Mouse (Mus musculus): ENCODE measurements around the gene Chmp3.

Chmp3 gene

GRCm38 (mm10) chr6:71627325-71627724 is 83.7 kb downstream of the Chmp3 start:
- DNase-seq (ENCODE audit: low read depth, low spot score), result no peak
- Histone ChIP-seq H3K36me3 (ENCODE audit: control insufficient read depth, insufficient read depth, low read length, poor library complexity, severe bottlenecking) (peaks cover 14% of the 10 kb centered on the region; the same call in 1 of the 2 replicates), H3K27me3 (ENCODE audit: control insufficient read depth, insufficient read depth, low read length, poor library complexity, severe bottlenecking) (no peaks in the 10 kb centered on the region)

- peaks cover 1% of the 10 kb centered on the region; the same call in 1 of the 2 replicates for H3K36me3 ChIP-seq (ENCODE audit: control insufficient read depth, insufficient read depth, low read length, poor library complexity, severe bottlenecking)
- H3K27me3 ChIP-seq (ENCODE audit: control insufficient read depth, insufficient read depth, low read length, poor library complexity, severe bottlenecking), result no peaks in the 10 kb centered on the region
- DNase-seq (ENCODE audit: low read depth, low spot score), result peak; percentile 7
Observed at GRCm38 (mm10) chr6:71631196-71631595, 87.6 kb downstream of the Chmp3 start.

GRCm38 (mm10) chr6:71631706-71632461 is 88.3 kb downstream of the Chmp3 start:
- no peak for DNase-seq (ENCODE audit: low read depth, low spot score)
- H3K27me3 ChIP-seq (ENCODE audit: control insufficient read depth, insufficient read depth, low read length, poor library complexity, severe bottlenecking), result no peaks in the 10 kb centered on the region
- peaks cover 1% of the 10 kb centered on the region; the same call in 1 of the 2 replicates for H3K36me3 ChIP-seq (ENCODE audit: control insufficient read depth, insufficient read depth, low read length, poor library complexity, severe bottlenecking)

Data from splenic B cell, adult 2 months (primary cell).